Mouse (Mus musculus) spleen, adult 2 months (tissue): ENCODE results near the gene Slf2.

Source experiments
- CTCF ChIP-seq: fragments of 200-500 bp; IDR thresholded peaks from 2 replicates; pipeline ENCODE4 v1.5.1; 2011; ENCODE audit warnings: mild to moderate bottlenecking, inconsistent platforms; ENCODE audit not compliant: insufficient read depth, insufficient read length, insufficient replicate concordance; ENCODE audit errors: extremely low read depth
- POLR2A ChIP-seq: fragments of 200-500 bp; IDR thresholded peaks from 2 replicates; pipeline ENCODE4 v1.6.1; 2011; ENCODE audit warnings: low read depth, low read length, inconsistent platforms

- TF ChIP-seq CTCF: no peak
- no peak for TF ChIP-seq POLR2A
These were observed 49.8 kb downstream of the Slf2 start for GRCm38 (mm10) chr19:44980787-44981186.
